9 mouse cellular contexts compared by ENCODE assay signal in genomic region chr3:69257049-69257699, GRCm38 (mm10). TPM values are rescaled to one million over a fixed set of nuclear protein-coding genes. Genes with fewer than 3 reads are reported as not detected.
A peak's percentile ranks its signal among the peaks of the same experiment; 100 is the strongest.
DNase-seq lines count a peak whose midpoint lies in the region; ATAC-seq and TF ChIP-seq lines count a peak whose summit lies in the region.
"Had no signal": no experiment of that assay in that cellular context is flagged by ENCODE, and none has a peak within 500 bp of the region (broad histone marks: within the 10 kb centered on the region; RNA-seq: fewer than 3 reads in every experiment).

No protein-coding gene starts in this region.

- 2% methylated on average over 2 of the region's 2 CpGs for WGBS in liver, adult 2 months

- peak; percentile 73 for ATAC-seq in granulocyte monocyte progenitor cell, adult 5-6 weeks (replicated peaks; ENCODE audit: poor library complexity, severe bottlenecking)
- peak; percentile 73; the same call in 1 of the 2 replicates for ATAC-seq in neutrophil, adult 5-6 weeks (ENCODE audit: extremely low read depth, insufficient number of reproducible peaks, low FRiP score, poor library complexity, severe bottlenecking)

- H3K36me3 ChIP-seq in liver, adult 2 months (ENCODE audit: control insufficient read depth, insufficient read depth, low read length) = no peaks in the 10 kb centered on the region
- H3K36me3 ChIP-seq: neural tube, embryonic 12.5 days had no signal

- no peak overlapping the region for H3K4me3 ChIP-seq in left cerebral cortex, adult 2 months
- H3K4me3 ChIP-seq in liver, adult 2 months (ENCODE audit: insufficient read depth, low read depth, low read length) = no peak overlapping the region
- H3K4me3 ChIP-seq: neural tube, embryonic 12.5 days had no signal

- DNase-seq in left cerebral cortex, adult 2 months (ENCODE audit: extremely low spot score in 1 of 2, low spot score in 2 of 2) = peak; percentile 28 to 34
- DNase-seq in left cerebral cortex, adult 8-10 months (ENCODE audit: low spot score in 2 of 2) = no peak
- peak; percentile 87 for DNase-seq in MN1 (ENCODE audit: low spot score)
- peak; percentile 55 for DNase-seq in cerebellum, adult 8-10 months
- DNase-seq in liver, adult 2 months (ENCODE audit: extremely low read depth, low read depth, low spot score) = peak; percentile 65

- H3K27me3 ChIP-seq in liver, adult 2 months (ENCODE audit: control insufficient read depth, insufficient read depth, low read length) = no peaks in the 10 kb centered on the region
- H3K27me3 ChIP-seq: neural tube, embryonic 12.5 days had no signal

- peak; percentile 83 for TF ChIP-seq CTCF in left cerebral cortex, adult 2 months (IDR thresholded peaks at IDR 0.05)
- TF ChIP-seq CTCF in liver, adult 2 months (IDR thresholded peaks at IDR 0.05; ENCODE audit: low read depth, low read length) = peak; percentile 49

- no peaks in the 10 kb centered on the region for H3K79me2 ChIP-seq in liver, adult 2 months (ENCODE audit: control insufficient read depth, insufficient read depth, low read length)

- no peak for TF ChIP-seq POLR2A in liver, adult 2 months (IDR thresholded peaks at IDR 0.05; ENCODE audit: extremely low read depth, insufficient read depth, low read length)

- intact Hi-C loops in left cerebral cortex, adult 2 months (cut with DNase I) = loop anchor here (1.0 to 5.0 kb wide), 3 partner anchors 60 to 445 kb away; partner anchors contain the start of gene Ppm1l

- no peak overlapping the region for H3K9ac ChIP-seq in liver, adult 2 months (ENCODE audit: low read depth, low read length)
- H3K9ac ChIP-seq: neural tube, embryonic 12.5 days had no signal

- no peaks in the 10 kb centered on the region; the same call in 1 of the 2 replicates for H3K4me1 ChIP-seq in liver, adult 2 months (ENCODE audit: control insufficient read depth, insufficient read depth, low read length)
- H3K4me1 ChIP-seq: neural tube, embryonic 12.5 days had no signal

- no peak overlapping the region for H3K27ac ChIP-seq in left cerebral cortex, adult 2 months
- no peak overlapping the region for H3K27ac ChIP-seq in liver, adult 2 months (replicated peaks; ENCODE audit: insufficient read depth, low read depth, low read length)
- H3K27ac ChIP-seq: neural tube, embryonic 12.5 days had no signal

RNA-seq across cellular contexts. Expression of gene Arl14, which starts 35.0 kb away (rescaled TPM):
- not detected for total RNA-seq in left cerebral cortex, adult 2 months (2021)
- total RNA-seq in left cerebral cortex, adult 8-10 months (2022) = not detected
- not detected in 2 replicates for total RNA-seq in granulocyte monocyte progenitor cell, adult 5-6 weeks (2014; fragmentation: Nextera tagmentation)
- not detected in 2 replicates for total RNA-seq in granulocyte monocyte progenitor cell, adult 5-6 weeks (2017)
- 0.09 TPM in 1 of 2 replicates, not detected in the other for total RNA-seq in liver, adult 2 months (2014; rRNA removed)
- not detected in 2 replicates for polyA plus RNA-seq in liver, adult 2 months (2012; rRNA removed)
- not detected in 2 replicates for total RNA-seq in neutrophil, adult 5-6 weeks (2017)
- polyA plus RNA-seq: gonadal fat pad, adult 2 months; neural tube, embryonic 12.5 days had no signal

RNA-seq across cellular contexts. Expression of gene Ppm1l, which starts 59.5 kb away (rescaled TPM):
- 10 to 100 TPM; 83.4 to 87.6 TPM for total RNA-seq in left cerebral cortex, adult 2 months (2021)
- total RNA-seq in left cerebral cortex, adult 8-10 months (2022) = 10 to 100 TPM; 72.9 to 90.6 (median 75.8) TPM
- total RNA-seq in granulocyte monocyte progenitor cell, adult 5-6 weeks (2014; fragmentation: Nextera tagmentation) = 0.62 and 1.3 TPM in 2 replicates
- total RNA-seq in granulocyte monocyte progenitor cell, adult 5-6 weeks (2017) = 0.72 and 0.78 TPM in 2 replicates
- total RNA-seq in liver, adult 2 months (2014; rRNA removed) = 3.3 and 4.4 TPM in 2 replicates
- polyA plus RNA-seq in liver, adult 2 months (2012; rRNA removed) = 1.9 and 2.4 TPM in 2 replicates
- 4.9 and 6.1 TPM in 2 replicates for total RNA-seq in neutrophil, adult 5-6 weeks (2017)

Comparison
In these comparisons a context has a peak if more than half of its experiments do, and no peak if none do; other contexts are left out.
1. DNase-seq: peak in left cerebral cortex, adult 2 months (2 of 2), MN1 (single experiment), cerebellum, adult 8-10 months (single experiment) and liver, adult 2 months (single experiment); none in left cerebral cortex, adult 8-10 months (0 of 2).
2. RNA of gene Ppm1l, which starts 59.5 kb away (total RNA-seq): 83.4 to 87.6 TPM in left cerebral cortex, adult 2 months and 72.9 to 90.6 TPM in left cerebral cortex, adult 8-10 months; 4.9 to 6.1 TPM in neutrophil, adult 5-6 weeks, 3.3 to 4.4 TPM in liver, adult 2 months and 0.62 to 1.3 TPM in granulocyte monocyte progenitor cell, adult 5-6 weeks; every median in the first group is over 10 times any median in the second.